Mouse (Mus musculus): ENCODE results near the gene 4933405L10Rik. TPM values are rescaled to one million over a fixed set of nuclear protein-coding genes. Genes with fewer than 3 reads are reported as not detected.
A peak's percentile ranks its signal among the peaks of the same experiment; 100 is the strongest.

The 4933405L10Rik gene
- polyA plus RNA-seq, 1 experiment, result not detected

DNA sequence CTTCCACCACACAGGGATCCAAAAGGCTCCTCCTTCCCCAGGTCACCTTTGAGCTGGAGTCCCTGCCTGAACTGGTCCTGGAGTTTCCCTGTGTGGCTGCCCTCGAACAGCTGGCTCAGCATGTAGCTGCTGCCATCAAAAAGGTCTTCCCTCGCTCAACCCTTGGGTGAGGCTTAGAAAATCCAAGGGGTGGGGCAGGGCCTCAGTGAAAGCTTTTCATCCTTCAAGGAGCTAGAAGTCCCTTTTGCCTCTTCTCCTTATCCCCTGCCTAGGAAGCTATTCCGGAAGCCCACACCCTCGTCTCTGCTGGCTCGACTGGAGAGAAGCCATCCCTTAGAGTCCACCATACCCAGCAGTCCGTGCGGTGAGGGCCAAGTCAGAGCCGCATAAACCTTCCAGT is 19.9 kb upstream of the 4933405L10Rik start:
- Histone ChIP-seq H3K4me3 (ENCODE audit: control insufficient read depth, insufficient read depth, low read length) (no peak overlapping the region), H3K27me3 (ENCODE audit: control insufficient read depth, insufficient read depth, low read length) (no peaks in the 10 kb centered on the region), H3K4me1 (replicated peaks; ENCODE audit: control insufficient read depth, insufficient read depth, low read length) (peaks cover 35% of the 10 kb centered on the region), H3K27ac (ENCODE audit: control insufficient read depth, insufficient read depth, low read length) (peak overlapping the region; percentile 95; the same call in 1 of the 2 replicates), H3K36me3 (ENCODE audit: control insufficient read depth, insufficient read depth, low read length) (peaks cover 57% of the 10 kb centered on the region)
- DNase-seq, result no peak
- WGBS, result 91% methylated on average over 8 of the region's 8 CpGs
- TF ChIP-seq POLR2A (IDR thresholded peaks at IDR 0.05; ENCODE audit: control insufficient read depth, extremely low read depth, insufficient read depth, low read length, poor library complexity) (no peak), CTCF (IDR thresholded peaks at IDR 0.05; ENCODE audit: borderline replicate concordance, control insufficient read depth, extremely low read depth, insufficient read depth, low read length, poor library complexity) (no peak)

DNA sequence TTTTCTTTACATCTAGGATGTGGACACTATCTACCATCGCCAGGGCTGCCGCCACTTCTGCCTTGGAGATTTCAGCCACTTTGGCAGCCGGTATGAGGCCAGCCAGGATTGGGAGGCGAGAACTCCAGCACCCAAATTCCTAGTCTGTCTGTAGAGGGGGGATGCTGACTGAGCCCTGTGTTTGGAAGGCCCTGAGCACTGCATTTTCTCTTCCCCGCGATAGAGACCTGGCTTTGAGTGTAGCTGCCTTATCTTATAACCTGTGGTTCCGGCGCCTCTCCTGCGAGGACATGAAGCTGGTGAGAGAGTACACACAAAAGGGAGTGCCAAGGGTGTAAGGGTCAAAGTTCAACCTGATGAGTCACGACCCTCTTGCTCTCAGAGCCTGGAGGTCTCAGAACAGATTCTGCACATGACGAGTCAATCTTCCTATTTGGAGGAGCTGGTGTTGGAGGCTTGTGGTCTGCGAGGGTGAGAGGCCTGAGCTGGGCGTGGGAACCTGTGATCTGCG is 19.2 kb upstream of the 4933405L10Rik start:
- TF ChIP-seq CTCF (IDR thresholded peaks at IDR 0.05; ENCODE audit: borderline replicate concordance, control insufficient read depth, extremely low read depth, insufficient read depth, low read length, poor library complexity), result no peak
- no peak for TF ChIP-seq POLR2A (IDR thresholded peaks at IDR 0.05; ENCODE audit: control insufficient read depth, extremely low read depth, insufficient read depth, low read length, poor library complexity)
- 94% methylated on average over 14 of the region's 14 CpGs for WGBS
- peaks cover 35% of the 10 kb centered on the region for H3K4me1 ChIP-seq (replicated peaks; ENCODE audit: control insufficient read depth, insufficient read depth, low read length)

DNA sequence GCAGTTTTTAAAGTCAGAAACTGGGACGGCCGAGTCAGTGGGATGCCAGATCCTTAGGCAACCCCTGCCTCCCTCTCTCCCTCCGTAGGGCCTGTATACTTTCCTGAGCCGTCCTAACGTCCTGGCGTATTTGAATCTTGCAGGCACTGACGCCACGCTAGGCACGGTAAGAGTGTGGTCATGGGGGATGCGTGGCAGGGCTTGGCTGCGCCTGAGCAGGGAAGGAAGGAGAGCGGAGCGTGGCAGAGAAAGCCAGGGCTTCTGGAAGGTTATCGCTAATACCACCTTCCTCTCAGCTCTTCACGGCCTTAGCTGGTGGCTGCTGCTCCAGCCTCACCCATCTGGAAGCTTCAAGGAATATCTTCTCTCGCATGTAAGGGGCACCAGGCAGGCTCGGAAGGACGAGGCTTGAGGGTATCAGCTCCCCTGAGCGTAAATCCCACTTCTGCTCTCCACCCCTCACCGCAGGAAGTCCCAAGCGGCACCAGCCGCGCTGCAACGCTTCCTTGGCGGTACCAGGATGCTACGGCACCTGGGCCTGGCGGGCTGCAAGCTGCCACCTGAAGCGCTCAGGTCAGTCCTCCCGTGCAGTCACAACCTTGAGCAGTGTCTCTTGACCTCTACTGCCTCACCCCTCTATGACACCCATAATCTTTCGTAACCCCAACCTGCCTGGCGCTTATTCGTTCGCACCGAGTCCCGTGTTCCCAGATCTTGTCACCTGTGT is 18.0 kb upstream of the 4933405L10Rik start:
- Histone ChIP-seq H3K27me3 (ENCODE audit: control insufficient read depth, insufficient read depth, low read length) (no peaks in the 10 kb centered on the region), H3K4me3 (ENCODE audit: control insufficient read depth, insufficient read depth, low read length) (no peak overlapping the region), H3K27ac (ENCODE audit: control insufficient read depth, insufficient read depth, low read length) (no peak overlapping the region), H3K4me1 (replicated peaks; ENCODE audit: control insufficient read depth, insufficient read depth, low read length) (peaks cover 31% of the 10 kb centered on the region), H3K36me3 (ENCODE audit: control insufficient read depth, insufficient read depth, low read length) (peaks cover 61% of the 10 kb centered on the region)
- TF ChIP-seq CTCF (IDR thresholded peaks at IDR 0.05; ENCODE audit: borderline replicate concordance, control insufficient read depth, extremely low read depth, insufficient read depth, low read length, poor library complexity), result no peak
- TF ChIP-seq POLR2A (IDR thresholded peaks at IDR 0.05; ENCODE audit: control insufficient read depth, extremely low read depth, insufficient read depth, low read length, poor library complexity), result no peak
- WGBS, result 96% methylated on average over 35 of the region's 35 CpGs
- no peak for DNase-seq

More for the DNA sequence above, 19.2 kb upstream of the 4933405L10Rik start:
- Histone ChIP-seq H3K27me3 (ENCODE audit: control insufficient read depth, insufficient read depth, low read length) (no peaks in the 10 kb centered on the region), H3K36me3 (ENCODE audit: control insufficient read depth, insufficient read depth, low read length) (peaks cover 57% of the 10 kb centered on the region), H3K27ac (ENCODE audit: control insufficient read depth, insufficient read depth, low read length) (no peak overlapping the region), H3K4me3 (ENCODE audit: control insufficient read depth, insufficient read depth, low read length) (no peak overlapping the region)
- no peak for DNase-seq

DNA sequence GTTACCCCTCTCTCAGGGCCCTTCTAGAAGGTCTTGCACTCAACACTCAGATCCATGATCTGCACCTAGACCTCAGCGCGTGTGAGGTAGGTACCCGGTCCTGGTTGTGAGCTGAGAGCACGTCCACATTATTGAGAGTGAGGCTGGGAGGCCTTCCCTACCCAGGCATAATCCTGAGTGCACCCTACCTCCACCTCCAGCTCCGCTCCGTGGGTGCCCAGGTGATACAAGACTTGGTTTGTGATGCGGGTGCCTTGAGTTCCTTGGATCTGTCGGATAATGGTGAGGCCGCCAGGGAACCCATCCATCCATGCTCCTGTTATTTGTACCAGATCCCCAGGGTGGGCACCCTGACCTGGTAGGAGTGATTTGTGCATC is 17.5 kb upstream of the 4933405L10Rik start:
- Histone ChIP-seq H3K36me3 (ENCODE audit: control insufficient read depth, insufficient read depth, low read length) (peaks cover 67% of the 10 kb centered on the region), H3K4me3 (ENCODE audit: control insufficient read depth, insufficient read depth, low read length) (no peak overlapping the region), H3K27me3 (ENCODE audit: control insufficient read depth, insufficient read depth, low read length) (no peaks in the 10 kb centered on the region), H3K27ac (ENCODE audit: control insufficient read depth, insufficient read depth, low read length) (no peak overlapping the region), H3K4me1 (replicated peaks; ENCODE audit: control insufficient read depth, insufficient read depth, low read length) (peaks cover 25% of the 10 kb centered on the region)
- WGBS, result 97% methylated on average over 9 of the region's 9 CpGs
- TF ChIP-seq POLR2A (IDR thresholded peaks at IDR 0.05; ENCODE audit: control insufficient read depth, extremely low read depth, insufficient read depth, low read length, poor library complexity), result no peak
- TF ChIP-seq CTCF (IDR thresholded peaks at IDR 0.05; ENCODE audit: borderline replicate concordance, control insufficient read depth, extremely low read depth, insufficient read depth, low read length, poor library complexity), result no peak
- DNase-seq, result no peak

DNA sequence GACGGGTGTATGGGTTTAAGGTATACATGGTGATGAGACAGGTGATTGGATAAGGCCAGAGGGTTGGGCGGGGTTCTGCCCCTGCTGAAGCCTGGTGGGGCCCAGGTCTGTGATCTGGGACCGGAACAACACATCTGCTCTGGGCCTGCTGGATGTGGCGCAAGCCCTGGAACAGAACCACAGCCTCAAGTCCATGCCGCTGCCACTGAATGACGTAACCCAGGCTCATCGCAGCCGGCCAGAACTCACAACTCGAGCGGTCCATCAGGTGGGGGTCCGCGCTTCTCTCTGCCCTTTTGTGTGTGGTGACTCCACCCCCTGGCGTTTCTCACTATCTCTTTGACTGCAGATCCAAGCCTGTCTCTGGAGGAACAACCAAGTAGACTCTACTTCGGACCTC is 16.5 kb upstream of the 4933405L10Rik start:
- Histone ChIP-seq H3K27ac (ENCODE audit: control insufficient read depth, insufficient read depth, low read length) (no peak overlapping the region), H3K27me3 (ENCODE audit: control insufficient read depth, insufficient read depth, low read length) (no peaks in the 10 kb centered on the region), H3K36me3 (ENCODE audit: control insufficient read depth, insufficient read depth, low read length) (peaks cover 77% of the 10 kb centered on the region), H3K4me1 (replicated peaks; ENCODE audit: control insufficient read depth, insufficient read depth, low read length) (peaks cover 22% of the 10 kb centered on the region), H3K4me3 (ENCODE audit: control insufficient read depth, insufficient read depth, low read length) (no peak overlapping the region)
- 97% methylated on average over 14 of the region's 14 CpGs for WGBS
- DNase-seq, result no peak
- TF ChIP-seq POLR2A (IDR thresholded peaks at IDR 0.05; ENCODE audit: control insufficient read depth, extremely low read depth, insufficient read depth, low read length, poor library complexity), result no peak
- TF ChIP-seq CTCF (IDR thresholded peaks at IDR 0.05; ENCODE audit: borderline replicate concordance, control insufficient read depth, extremely low read depth, insufficient read depth, low read length, poor library complexity), result no peak

DNA sequence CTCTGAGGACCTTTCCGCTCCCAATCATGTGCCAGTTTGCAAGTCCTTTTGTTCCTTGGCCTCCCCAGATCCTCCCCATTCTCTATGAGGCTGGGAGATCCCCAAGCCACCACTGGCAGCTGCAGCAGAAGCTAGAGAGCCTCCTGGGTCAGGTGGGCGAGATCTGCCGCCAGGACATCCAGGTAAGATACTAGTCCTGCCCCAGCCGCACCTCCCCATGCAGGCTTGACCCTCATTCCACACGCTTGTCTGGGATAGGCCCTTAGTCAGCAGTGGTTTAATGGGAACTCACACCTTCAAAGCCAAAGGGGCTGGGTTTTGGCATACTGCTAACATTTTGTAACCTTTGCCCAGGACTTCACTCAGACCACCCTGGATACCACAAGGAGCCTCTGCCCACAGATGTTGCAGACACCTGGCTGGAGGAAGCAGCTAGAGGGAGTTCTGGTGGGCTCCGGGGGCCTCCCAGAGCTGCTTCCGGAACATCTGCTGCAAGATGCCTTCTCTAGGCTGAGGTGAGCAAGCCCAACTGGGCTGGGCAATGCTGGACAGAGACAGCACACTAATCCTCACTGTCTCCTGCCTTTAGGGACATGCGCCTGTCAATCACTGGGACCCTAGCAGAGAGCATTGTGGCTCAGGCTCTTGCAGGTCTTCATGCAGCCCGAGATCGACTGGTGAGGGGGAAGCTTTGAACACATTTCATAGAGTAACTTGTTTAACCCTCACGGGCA is 14.8 kb upstream of the 4933405L10Rik start:
- Histone ChIP-seq H3K27ac (ENCODE audit: control insufficient read depth, insufficient read depth, low read length) (no peak overlapping the region), H3K27me3 (ENCODE audit: control insufficient read depth, insufficient read depth, low read length) (no peaks in the 10 kb centered on the region), H3K4me3 (ENCODE audit: control insufficient read depth, insufficient read depth, low read length) (no peak overlapping the region), H3K4me1 (replicated peaks; ENCODE audit: control insufficient read depth, insufficient read depth, low read length) (peaks cover 12% of the 10 kb centered on the region), H3K36me3 (ENCODE audit: control insufficient read depth, insufficient read depth, low read length) (peaks cover 93% of the 10 kb centered on the region)
- WGBS, result 95% methylated on average over 11 of the region's 11 CpGs
- no peak for DNase-seq
- no peak for TF ChIP-seq CTCF (IDR thresholded peaks at IDR 0.05; ENCODE audit: borderline replicate concordance, control insufficient read depth, extremely low read depth, insufficient read depth, low read length, poor library complexity)
- no peak for TF ChIP-seq POLR2A (IDR thresholded peaks at IDR 0.05; ENCODE audit: control insufficient read depth, extremely low read depth, insufficient read depth, low read length, poor library complexity)

Measured in thymus, adult 2 months (tissue).